In the genomic region with DNA sequence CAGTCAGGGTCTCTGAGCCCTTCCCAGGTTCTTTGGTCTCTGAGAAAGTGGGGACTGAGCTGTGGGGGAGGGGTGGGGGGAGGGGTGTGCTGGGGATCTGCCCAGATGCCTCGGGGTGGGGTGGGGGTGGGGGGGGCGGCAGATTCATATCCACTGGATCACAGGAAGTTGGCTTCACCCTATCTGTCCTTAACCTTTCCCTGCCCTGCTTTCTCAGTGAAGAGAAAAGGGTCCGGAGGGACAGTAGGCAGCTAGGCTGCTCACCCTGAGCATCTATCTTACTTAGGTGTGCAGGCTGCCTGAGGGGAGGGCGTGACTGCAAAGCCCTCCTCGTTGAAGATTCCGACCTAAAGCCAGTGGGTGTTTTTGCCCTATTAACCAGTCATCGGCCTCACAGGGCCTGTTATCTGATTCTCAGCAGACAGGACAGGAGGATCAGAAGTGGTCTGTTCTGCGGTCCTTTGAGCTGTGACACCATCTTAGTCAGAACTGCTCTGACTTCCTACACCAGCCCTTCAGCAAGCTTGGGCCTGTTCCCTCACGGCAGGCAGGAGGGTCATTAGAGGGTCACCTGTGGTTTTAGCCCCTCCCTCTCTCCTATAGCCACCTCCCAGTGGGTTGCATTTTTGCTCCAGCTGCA, we compare ENCODE assay signal across 8 mouse cellular contexts. TPM values are rescaled to one million over a fixed set of nuclear protein-coding genes. Genes with fewer than 3 reads are reported as not detected.
DNase-seq lines count a peak whose midpoint lies in the region; ATAC-seq lines count a peak whose summit lies in the region.

No protein-coding gene starts in this region.

- no peaks in the 10 kb centered on the region for H3K9me3 ChIP-seq in lung, embryonic 16.5 days (ENCODE audit: control insufficient read depth, low read length)
- H3K9me3 ChIP-seq in hindbrain, embryonic 12.5 days (replicated peaks) = no peaks in the 10 kb centered on the region
- no peaks in the 10 kb centered on the region for H3K9me3 ChIP-seq in neural tube, embryonic 15.5 days (replicated peaks)

- peaks cover 28% of the 10 kb centered on the region for H3K4me1 ChIP-seq in lung, embryonic 16.5 days (replicated peaks; ENCODE audit: control insufficient read depth, insufficient read depth, low read length)
- peaks cover 48% of the 10 kb centered on the region for H3K4me1 ChIP-seq in hindbrain, embryonic 12.5 days
- H3K4me1 ChIP-seq in neural tube, embryonic 15.5 days = peaks cover 32% of the 10 kb centered on the region

- H3K4me2 ChIP-seq in lung, embryonic 16.5 days (ENCODE audit: low read depth, low read length) = no peak overlapping the region
- H3K4me2 ChIP-seq in hindbrain, embryonic 12.5 days (replicated peaks) = no peak overlapping the region
- H3K4me2 ChIP-seq in neural tube, embryonic 15.5 days = no peak overlapping the region

- H3K9ac ChIP-seq in lung, embryonic 16.5 days (ENCODE audit: low read length) = no peak overlapping the region
- H3K9ac ChIP-seq in hindbrain, embryonic 12.5 days = no peak overlapping the region
- H3K9ac ChIP-seq in neural tube, embryonic 15.5 days (replicated peaks) = no peak overlapping the region

- peaks cover 2% of the 10 kb centered on the region; the same call in 1 of the 2 replicates for H3K27me3 ChIP-seq in lung, embryonic 16.5 days (ENCODE audit: control insufficient read depth, insufficient read depth, low read depth, low read length)
- H3K27me3 ChIP-seq in hindbrain, embryonic 12.5 days = peaks cover 12% of the 10 kb centered on the region
- no peaks in the 10 kb centered on the region for H3K27me3 ChIP-seq in neural tube, embryonic 15.5 days (replicated peaks)

- ATAC-seq in lung, embryonic 16.5 days (ENCODE audit: low read depth) = peak; percentile 53
- ATAC-seq in hindbrain, embryonic 12.5 days (ENCODE audit: low FRiP score) = no peak
- no peak for ATAC-seq in neural tube, embryonic 15.5 days (ENCODE audit: low FRiP score)
- no peak for ATAC-seq in erythroid progenitor cell, adult 5-6 weeks (replicated peaks; ENCODE audit: low FRiP score, poor library complexity, severe bottlenecking)

- 16% methylated on average over 9 of the region's 9 CpGs for WGBS in lung, embryonic 16.5 days
- WGBS in hindbrain, embryonic 12.5 days = 20% methylated on average over 8 of the region's 9 CpGs
- 31% methylated on average over 8 of the region's 9 CpGs for WGBS in neural tube, embryonic 15.5 days

- H3K27ac ChIP-seq in lung, embryonic 16.5 days (ENCODE audit: low read length) = peak overlapping the region; percentile 51
- H3K27ac ChIP-seq in hindbrain, embryonic 12.5 days = peak overlapping the region; percentile 74
- H3K27ac ChIP-seq in neural tube, embryonic 15.5 days (replicated peaks) = peak overlapping the region; percentile 71; the same call in 1 of the 2 replicates

- H3K4me3 ChIP-seq in lung, embryonic 16.5 days (ENCODE audit: low read length) = no peak overlapping the region
- H3K4me3 ChIP-seq in hindbrain, embryonic 12.5 days = no peak overlapping the region
- H3K4me3 ChIP-seq in neural tube, embryonic 15.5 days (replicated peaks) = no peak overlapping the region

- DNase-seq in embryo, embryonic 10 days (ENCODE audit: low spot score) = peak; percentile 66
- no peak for DNase-seq in embryo, embryonic 9.5 days (ENCODE audit: extremely low spot score)
- DNase-seq in lung, postnatal 10 days = no peak
- no peak for DNase-seq in adrenal gland, postnatal 14 days

- H3K36me3 ChIP-seq in lung, embryonic 16.5 days (ENCODE audit: control insufficient read depth, insufficient read depth, low read length) = no peaks in the 10 kb centered on the region
- peaks cover 10% of the 10 kb centered on the region; the same call in 1 of the 2 replicates for H3K36me3 ChIP-seq in hindbrain, embryonic 12.5 days
- H3K36me3 ChIP-seq in neural tube, embryonic 15.5 days = peaks cover 18% of the 10 kb centered on the region; the same call in 1 of the 2 replicates

RNA-seq across cellular contexts. Expression of a gene that starts 30.7 kb away (rescaled TPM):
- 50.6 and 55.5 TPM in 2 replicates for polyA plus RNA-seq in lung, embryonic 16.5 days (2015; fragmentation: Nextera tagmentation; extraction: Ambion mirVana)
- polyA plus RNA-seq in hindbrain, embryonic 12.5 days (2016; fragmentation: Nextera tagmentation; extraction: Ambion mirVana) = 57.4 and 66.8 TPM in 2 replicates
- 64.9 and 66.2 TPM in 2 replicates for polyA plus RNA-seq in neural tube, embryonic 15.5 days (2015; fragmentation: Nextera tagmentation; extraction: Ambion mirVana)
- 173 and 176 TPM in 2 replicates for total RNA-seq in adrenal gland, postnatal 14 days (2021)
- 18.7 and 24.3 TPM in 2 replicates for total RNA-seq in erythroid progenitor cell, adult 5-6 weeks (2015; ENCODE audit: low replicate concordance)
- total RNA-seq in erythroid progenitor cell, adult 5-6 weeks (2017; ENCODE audit: low replicate concordance) = 15.8 and 23.1 TPM in 2 replicates
